Mouse (Mus musculus): Measurements from ENCODE around the gene Ubald2.
"Not testable (repeated sequence)": the region's sequence is repeated elsewhere in the genome, so short reads cannot be mapped to it uniquely, and the experiment has no call there.

Gene Ubald2

DNA sequence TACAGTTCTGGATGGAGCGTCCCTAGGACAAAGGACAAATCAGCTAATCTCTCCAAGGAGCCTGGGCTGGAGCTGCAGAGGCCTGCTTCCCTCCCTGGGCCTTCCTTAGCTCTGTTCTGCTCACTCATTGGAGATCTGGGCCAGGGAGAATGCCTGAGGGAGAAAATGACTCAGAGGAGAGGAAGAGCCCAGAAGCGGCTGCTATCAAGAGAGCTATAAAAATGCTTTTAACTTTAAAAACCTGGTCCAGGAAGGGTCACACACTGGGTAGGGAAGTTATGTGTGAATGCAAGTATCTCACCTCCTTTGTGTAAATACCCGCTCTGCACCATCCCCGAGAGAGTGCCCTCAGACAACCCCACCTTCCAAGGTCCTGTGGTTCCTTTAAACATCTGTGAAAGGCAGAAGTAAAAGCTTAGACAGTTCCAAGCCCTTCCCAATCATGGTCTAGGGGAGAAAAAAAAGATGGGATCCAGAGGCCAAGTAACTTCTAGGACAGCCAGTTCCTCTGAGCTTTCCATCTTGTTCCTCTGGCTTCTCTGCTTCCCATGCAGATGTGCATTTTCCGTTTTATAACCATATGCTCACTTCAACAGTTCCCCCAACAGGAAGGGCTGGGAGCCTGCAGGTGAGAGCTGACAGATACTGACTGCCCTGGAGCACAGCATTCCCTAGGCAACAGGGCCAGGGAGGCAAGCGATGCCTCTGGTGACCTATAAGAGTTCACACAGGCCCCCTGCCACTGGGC, 17.5 kb upstream of the Ubald2 start:
- DNase-seq (ENCODE audit: low spot score), result no peak

DNA sequence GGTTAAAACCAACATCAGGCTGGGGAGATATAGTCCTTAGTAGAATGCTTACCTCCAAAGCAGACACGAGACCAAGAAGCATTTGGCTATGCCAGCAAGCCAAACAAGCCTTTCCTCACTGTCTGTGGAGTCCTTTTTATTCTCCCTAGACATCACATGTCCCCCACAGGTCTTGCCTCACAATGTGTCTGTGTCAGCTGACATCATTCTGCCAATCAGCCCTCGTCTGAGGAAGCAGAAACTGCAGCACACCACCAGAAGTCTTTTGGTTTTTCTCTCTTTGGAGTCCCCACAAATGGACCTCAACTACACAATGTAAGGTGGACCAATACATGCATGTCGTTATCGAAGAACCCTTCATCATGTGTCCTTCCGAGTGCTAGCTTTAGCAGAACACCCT, 16.8 kb upstream of the Ubald2 start:
- no peak for DNase-seq (ENCODE audit: low spot score)

DNA sequence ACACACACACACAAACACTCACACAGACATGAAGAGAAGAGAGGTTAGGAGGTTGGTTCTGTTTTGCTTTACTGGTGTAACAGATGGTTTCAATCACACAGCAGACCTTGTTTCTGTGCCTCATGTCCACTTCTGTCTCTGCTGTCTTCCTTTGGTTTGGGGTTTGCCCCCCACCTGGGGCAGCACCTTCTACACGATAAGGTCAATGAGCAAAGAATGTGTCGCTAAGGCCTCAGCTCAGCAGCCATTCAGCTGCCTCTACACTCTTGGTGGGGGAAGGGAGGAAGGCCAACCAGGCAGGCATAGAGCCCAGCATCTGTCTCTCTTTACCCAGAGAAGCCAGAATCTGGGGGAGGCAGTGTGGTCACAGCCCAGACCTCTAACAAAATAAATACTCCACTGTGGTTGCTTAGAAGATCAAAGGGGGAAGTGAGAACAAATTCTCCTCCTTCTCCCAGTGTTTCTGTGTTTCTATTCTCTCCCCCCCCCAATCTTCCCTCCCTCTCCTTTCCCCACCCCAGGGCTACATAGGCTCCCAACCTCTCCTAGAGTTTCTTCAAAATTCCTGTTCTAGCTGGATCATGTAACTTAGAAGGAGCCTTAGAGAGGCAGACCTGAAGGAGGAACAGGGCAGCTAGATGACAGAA, 15.6 kb upstream of the Ubald2 start:
- DNase-seq (ENCODE audit: low spot score), result peak; percentile 79

DNA sequence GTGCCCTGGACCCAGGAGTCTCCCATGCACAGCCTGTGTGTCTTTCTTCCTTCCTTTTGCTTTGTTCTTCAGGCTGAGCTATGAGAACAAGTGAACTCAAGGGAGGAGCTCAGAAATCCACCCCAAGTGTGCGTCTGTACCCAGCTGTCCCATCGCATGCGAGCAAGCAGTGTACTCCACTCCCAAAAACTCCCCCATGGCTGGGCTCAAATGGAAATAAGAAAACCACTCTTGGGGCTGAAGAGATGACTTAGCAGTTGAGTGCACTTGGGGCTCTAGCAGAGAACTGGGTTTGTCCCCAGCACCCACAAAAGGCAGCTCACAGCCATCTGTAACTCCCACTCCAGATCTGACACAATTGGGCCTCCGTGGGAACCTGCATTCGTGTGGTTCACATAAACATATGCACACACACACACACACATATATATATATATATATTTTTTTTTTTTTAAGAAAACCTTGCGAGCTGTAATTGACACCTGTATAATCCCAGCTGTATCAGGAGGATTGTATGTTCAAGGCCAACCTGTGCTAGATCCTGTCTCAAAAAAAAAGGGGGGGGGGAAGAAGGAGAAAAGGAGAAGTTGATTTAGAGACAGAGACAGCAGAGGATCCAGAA, 14.9 kb upstream of the Ubald2 start:
- DNase-seq (ENCODE audit: low spot score), result no peak

DNA sequence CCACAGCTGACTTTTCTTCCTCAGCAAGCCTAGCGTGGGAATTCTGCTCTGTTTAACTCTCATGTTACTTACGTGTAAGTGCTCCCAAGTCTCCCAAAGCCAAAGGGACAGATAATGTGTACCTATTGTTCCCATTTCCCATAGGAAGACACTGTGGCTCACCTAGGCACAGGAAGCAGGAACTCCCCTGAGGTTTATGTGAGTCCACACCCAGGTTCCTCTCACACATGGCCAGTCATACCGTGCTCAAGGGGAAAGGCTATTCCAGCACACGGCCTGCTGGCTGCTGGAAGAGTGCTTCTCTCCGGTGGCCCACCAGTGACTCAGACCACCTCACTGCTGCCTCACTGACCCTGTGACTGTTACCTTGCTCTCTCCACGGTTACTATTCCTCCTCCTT, 12.8 kb upstream of the Ubald2 start:
- no peak for DNase-seq (ENCODE audit: low spot score)

DNA sequence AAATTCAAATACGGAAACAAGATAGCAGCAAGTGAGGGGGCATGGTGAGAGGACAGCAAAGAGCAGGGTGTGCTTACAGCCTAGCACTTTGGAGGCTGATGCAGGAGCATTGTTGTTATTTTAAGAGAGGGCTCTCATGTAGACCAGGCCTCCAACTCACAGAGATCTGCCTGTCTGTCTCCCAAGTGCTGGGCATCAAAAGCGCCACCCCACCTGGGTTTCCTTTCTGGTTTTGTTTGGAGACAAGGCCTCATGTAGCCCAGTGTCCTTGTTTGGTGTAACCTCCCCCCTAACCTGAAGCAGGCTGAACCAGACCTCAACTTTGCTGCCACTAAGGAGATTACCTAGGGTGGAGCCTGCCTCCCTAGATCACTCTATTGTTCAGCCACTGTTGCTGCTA, 11.3 kb upstream of the Ubald2 start:
- no peak for DNase-seq (ENCODE audit: low spot score)

DNA sequence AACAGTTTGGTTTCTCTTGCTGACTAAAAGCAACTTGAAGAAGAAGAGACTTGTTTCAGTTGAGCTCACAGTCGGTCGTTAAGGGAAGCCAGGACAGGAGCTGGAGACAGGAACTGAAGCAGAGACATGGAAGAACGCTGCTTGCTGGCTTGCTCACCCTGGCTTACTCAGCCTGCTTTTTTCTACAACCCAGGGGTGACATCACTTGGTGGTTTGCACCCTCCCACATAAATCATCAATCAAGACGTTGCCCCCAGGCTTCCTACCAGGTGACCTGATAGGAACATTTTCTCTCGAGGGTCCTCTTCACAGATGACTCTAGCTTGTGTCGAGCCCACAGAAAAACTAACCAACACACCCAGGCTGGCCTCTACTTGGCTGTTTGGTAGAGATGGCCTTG, 10.7 kb upstream of the Ubald2 start:
- DNase-seq (ENCODE audit: low spot score), result no peak

DNA sequence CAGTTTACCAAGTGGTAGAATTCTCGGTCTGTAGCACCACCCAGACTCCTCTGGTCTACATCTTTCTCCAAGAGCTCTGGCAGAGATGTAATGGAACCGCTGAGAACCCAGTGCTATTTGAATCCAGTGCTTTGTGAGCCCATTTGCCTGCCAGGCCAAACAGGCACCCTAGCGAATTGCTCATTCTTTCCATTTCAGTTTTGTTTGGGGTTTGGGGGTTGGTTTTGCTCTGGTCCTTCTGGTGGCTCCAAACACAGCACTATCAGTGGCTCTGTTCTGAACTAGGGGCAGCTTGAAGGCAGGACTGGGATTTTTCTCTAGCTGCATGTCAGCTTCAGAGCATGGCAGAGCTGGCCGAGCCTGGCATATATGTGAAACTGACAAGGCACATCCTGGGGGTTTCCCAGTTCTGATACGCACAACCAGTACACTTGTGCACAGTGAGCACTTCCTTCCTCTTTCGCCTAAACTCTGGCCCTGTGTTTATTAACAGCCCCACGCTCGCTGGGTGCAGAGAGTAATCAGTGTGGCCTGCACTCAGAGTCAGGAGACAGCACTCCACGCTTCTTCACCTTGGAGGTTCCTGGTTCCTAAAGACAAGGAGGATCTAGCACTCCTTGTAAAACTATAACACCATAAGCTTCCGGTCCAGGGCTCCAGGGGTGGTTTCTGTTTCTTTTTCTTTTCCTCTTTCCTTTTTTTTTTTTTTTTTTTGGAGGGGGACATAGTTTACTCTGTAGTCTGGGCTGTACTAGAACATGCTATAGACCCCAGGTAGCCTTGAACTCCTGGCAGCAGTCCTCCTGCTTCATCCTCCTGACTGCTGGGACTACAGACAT, 9.9 kb upstream of the Ubald2 start:
- DNase-seq (ENCODE audit: low spot score), result no peak

DNA sequence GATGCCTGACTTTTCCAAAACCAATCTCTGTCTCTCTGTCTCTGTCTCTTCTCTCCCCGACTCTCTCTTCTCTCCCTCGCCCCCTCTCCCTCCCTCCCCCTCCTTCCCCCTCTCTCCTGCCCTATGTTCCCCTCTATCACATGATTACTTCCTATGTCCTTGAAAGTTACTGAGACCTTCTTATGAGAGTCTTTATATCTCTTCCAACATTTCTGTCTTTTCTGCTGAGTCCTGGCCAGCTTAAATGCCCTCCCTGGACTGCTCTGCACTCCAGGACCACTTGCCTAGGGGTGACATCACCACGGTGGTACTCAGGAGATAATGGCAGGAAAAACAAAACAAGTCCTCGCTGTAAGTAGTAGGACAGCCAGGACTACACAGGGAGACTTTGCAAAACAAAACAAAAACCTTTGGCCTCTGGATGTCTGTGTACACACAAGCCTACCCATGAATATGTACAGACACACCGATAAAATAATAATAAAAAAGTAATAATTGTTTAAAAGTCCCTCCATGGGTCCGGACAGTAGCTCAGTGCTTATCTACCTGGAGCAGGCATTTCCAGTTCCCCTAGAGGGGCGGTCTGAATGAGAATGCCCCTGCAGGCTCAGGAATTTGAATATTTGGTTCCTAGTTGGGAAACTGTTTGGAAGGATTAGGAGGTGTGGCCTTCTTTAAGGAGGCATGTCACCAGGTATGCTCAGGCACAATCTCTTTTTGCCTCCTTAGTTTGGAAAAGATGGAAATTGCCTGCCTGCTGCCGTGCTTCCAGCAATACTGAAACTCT, 9.1 kb upstream of the Ubald2 start:
- no peak for DNase-seq (ENCODE audit: low spot score)

DNA sequence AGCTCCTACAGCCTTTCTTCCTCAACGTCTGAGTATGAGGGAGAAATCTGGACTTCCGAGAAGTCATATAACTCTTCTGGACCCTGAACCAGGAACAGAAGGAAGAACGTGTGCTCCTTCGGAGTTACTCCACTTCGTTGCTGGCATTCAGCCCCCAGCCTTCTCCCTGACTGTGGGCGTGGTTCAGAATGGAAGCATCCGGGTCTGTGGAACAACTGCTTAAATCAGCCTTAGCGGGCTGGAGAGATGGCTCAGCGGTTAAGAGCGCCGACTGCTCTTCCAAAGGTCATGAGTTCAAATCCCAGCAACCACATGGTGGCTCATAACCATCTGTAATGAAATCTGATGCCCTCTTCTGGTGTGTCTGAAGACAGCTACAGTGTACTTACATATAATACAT, 7.6 kb upstream of the Ubald2 start:
- not testable (repeated sequence) for DNase-seq (ENCODE audit: low spot score)

DNA sequence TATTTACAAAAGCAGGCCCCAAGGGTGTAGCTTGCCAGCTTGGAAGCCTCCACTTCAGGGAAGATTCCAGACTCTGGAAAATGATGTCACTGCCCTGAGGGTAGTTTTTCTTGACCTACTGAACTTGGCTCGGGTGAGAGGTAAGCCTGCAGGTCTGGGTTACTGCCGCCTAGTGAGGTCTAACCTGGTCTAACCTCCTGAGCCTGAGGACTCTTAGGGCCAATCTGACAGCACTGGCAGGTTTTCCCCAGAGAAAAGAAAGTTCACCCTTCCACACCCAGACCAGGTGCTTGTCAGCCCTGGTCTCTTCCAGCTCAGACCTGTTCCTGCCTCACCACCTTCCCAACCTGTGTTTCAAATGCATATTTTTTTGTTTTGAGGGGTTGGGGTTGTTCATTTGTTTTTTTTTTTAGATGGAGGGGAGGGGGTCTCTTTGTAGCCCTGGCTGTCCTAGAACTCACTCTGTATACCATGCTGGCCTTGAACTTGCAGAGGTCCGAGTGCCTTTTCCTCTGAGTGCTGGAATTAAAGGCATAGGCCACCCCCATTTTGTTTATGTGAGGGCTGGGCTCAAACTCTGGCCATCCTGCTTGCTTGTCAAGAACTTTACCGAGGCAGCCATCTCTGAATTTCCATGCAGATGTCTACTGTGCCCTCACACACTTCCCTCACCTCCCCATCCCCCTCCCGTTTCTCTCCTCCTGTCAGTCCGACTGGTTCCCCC, 6.9 kb upstream of the Ubald2 start:
- DNase-seq (ENCODE audit: low spot score), result no peak

DNA sequence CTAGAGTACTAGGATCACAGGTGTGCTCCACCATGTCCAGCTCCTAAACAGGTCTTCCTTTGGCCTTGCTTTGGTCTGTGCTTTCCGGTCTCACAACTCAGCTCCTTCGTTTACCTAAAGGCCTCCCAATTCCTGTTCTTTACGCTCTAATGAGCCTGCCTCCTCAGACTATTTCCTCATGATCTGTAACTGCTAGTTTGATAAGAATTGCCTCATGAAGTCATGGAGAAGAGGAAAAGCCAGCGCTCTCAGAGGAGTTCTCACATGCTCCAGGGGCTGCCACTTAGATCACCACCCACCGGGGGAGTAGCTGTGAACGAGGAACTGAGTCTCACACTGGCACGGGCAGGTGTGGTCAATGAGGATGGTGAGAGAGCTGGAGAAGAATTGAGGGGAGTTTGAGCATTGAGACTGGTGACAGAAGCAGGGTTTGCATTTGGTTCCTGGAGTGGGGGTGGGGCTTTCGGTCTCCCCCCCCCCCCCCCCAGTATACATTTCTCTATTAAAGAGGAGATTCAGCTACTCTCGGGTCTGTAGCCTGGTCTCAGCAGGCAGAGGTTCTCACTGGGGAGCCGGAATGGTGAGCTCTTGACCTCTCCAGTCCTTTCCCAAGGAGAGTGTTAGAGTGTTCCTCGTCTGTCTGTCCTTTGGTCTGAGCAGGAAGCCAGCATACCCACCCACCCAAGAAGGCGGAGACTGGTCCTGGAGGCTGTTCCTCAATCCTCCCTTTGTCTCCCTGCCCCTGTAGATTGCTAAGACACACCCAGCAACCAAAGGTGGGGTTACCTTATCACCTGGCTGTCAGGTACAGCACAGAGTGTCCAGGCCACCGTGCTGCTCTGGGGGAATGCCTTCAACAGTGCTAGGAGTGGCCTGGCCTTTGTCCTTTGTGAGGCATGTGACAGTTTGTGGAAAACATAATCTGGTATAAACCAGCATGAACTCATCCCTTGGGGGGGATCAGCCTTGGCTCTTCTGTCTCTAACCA, 4.7 kb upstream of the Ubald2 start:
- no peak for DNase-seq (ENCODE audit: low spot score)

DNA sequence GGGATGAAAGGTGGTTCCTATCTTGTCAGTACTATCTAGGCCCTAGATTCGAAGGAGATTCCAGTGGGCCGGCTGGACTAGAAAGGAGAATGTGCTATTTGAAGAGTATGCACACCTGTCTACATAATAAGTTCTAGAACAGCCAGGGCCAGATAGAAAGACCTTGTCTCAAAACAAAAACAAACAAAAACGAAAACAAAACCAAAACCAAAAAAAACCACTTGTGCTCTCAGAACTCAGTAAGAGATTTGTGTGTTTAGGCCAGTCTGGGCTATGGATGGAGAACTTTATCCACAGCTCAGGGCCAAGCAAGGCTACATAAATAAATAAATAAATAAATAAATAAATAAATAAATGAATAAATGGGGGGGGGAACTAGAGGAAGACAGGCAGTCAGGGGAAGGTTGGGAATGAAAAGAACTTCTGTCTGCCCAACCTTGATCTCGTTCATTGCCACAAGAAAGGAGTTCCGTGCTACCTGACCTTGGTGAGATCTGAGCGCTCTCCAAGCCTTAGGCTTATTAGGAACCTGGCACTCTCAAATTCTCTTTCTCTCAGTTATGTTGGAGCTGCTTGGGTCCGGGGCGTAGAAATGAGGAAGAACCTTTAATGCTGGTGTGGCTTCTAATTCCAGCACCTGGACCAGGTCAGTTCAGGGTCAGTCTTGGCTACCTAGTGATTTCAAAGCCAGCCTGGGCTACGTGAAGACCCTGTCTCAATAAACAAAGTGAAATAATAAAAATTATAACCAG, 3.9 kb upstream of the Ubald2 start:
- DNase-seq (ENCODE audit: low spot score), result no peak

DNA sequence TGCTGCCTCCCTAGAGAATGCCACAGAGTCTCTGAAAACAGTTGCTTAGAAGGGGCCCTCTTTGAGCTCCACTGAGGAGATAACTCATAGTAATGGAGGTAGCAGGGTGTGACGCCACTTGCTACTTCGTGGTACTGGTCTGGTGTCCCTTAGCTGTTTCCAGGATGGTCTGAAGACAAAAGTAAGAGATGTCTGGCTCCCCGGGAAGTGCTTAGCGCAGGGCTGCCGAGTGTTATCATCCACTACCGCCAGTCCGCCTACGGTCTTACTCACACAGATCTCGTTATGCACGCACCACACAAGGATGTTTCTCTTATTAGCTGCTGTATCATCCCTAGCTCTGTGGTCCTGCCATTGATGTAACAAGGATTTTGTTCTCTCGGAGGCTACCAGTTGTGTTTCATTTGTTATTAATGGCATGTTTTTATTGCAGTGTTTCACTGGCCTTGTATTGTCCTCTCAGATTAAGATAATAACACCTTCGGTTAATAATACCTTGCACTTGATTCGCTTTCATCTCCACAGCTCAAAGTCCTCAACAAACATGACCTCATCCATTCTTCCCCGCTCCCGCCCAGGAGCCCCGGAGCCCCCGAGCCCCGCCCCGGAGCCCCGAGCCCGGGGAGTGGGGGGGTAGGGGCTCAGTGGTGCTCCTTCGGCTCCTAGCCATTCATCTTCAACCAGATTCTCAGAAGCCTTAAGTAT, 3.0 kb upstream of the Ubald2 start:
- no peak for DNase-seq (ENCODE audit: low spot score)

DNA sequence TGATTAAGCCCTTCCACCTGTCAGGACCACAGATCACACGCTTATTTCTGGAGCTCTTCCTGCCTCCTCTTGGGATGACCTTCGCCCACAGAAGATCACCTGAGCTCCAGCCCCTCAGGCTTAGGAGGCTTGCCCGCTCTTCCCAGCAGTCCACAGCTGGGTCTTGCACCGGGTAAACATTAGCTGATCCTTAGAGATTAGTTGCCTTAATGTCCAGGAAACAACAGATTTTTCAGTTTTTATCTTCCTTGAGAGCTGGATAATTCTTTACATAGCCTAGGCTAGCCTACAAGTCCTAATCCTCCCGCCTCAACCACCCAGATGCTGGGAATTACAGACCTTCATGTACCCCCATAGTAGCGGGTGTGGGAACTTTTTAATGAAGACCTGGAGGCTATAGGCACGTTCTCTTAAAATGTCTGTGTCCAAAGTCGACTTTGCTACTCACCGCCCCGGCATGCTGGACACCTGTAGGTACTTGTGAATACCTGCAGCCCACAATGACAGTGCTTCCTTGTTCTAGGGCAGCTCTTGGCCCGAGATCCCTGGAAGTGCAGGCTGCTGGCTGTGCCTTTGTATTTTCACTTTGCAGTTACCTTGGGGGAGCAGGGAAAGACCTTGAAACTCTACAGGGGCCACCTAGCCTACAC, 2.3 kb upstream of the Ubald2 start:
- no peak for DNase-seq (ENCODE audit: low spot score)

DNA sequence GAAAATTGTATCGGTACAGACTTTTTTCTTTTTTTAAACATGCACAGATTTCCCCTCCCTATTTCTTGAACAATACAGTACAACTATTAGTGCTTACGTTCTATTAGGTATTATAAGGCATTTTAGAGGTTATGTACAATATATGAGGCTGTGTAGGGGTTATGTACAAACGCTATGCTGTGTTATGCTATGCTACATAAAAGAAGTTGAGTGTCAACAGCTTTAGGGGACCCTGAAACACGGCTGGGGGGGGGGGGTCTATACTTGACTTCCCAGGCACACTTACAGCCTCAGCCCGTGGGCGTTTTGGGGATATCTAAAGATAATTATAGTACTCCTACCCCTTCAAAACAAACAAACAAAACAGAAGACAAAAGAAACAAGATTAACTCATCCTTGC, 1.8 kb upstream of the Ubald2 start:
- DNase-seq (ENCODE audit: low spot score), result no peak

DNA sequence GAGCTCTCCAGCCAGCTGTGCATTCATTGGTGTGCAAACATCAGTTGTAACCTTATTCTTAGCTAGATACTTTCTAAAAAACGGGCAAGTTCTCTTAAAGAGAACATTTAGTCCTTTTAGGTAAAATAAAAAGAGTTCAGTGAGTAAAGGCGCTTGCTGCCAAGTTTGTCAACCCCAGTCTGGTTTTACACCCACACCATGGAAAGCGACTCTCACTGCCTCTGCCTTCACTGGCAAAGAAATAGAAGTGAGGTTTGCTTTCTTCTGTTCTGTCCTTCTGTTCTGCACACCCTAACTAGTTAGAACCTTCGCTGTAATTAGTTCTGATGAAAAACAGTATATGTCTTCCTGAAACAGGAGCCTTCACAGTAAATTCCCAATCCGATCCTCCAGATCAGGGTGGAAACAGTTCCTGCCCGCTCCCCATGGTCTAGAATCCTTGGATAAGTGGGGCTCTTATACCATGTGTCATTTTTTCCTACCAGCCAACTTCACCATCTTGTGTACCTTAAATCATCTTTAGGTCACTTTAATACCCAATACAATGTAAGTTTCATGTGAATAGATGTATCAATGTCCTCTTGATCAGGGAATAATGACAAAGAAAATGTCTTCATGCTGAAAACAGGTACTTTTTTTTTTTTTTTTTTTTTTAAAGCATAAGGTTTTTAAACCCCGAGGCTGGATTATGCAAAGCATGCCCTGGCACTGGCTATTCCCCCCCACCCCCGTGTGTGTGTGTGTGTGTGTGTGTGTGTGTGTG, 1.1 kb upstream of the Ubald2 start:
- no peak for DNase-seq (ENCODE audit: low spot score)
